Mouse (Mus musculus) bone marrow, adult 2 months (tissue): ENCODE measurements at regions not wholly inside any gene's neighbourhood (a gene's known extent, or its start where the extent isn't known, plus 50 kb on each side); places are given as distances from the start of the nearest gene placed in this dataset.

ENCODE experiments used
- CTCF ChIP-seq: fragments of 200-500 bp; IDR thresholded peaks from 2 replicates; pipeline ENCODE4 v1.5.1; 2011; ENCODE audit warnings: low read length, control low read depth; ENCODE audit not compliant: control insufficient read depth, insufficient read depth
- POLR2A ChIP-seq: fragments of 200-500 bp; IDR thresholded peaks from 2 replicates; pipeline ENCODE4 v1.6.1; 2011; ENCODE audit warnings: low read depth, mild to moderate bottlenecking, control low read depth, low read length, borderline replicate concordance; ENCODE audit not compliant: control insufficient read depth

DNA sequence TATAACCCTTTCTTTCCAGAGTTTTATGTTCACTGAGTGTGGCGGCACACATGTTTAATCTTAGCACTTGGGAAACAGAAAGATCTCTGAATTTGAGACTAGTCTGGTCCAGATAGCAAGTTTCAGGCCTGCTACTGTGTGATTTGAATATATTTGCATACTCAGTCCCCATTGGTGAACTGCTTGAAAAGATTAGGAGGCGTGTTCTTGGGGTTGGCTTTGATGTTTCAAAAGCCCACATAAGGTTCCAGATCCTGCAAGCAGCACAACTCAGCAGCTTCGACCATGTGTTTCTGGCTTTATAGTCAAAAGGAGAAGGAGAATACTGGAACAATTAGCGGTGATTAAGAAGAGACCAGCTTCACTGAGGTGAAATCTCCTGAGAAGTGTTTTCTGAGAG, 102.3 kb upstream of the Sipa1l1 start:
- TF ChIP-seq CTCF (no peak), POLR2A (no peak)
